Mouse (Mus musculus) megakaryocyte-erythroid progenitor cell, adult 5-6 weeks (primary cell): ENCODE results near the gene Dap3. TPM values are rescaled to one million over a fixed set of nuclear protein-coding genes. Genes with fewer than 3 reads are reported as not detected.
"Not testable (repeated sequence)": the region's sequence is repeated elsewhere in the genome, so short reads cannot be mapped to it uniquely, and the experiment has no call there.

Experiments used
- ATAC-seq: replicated peaks from 2 replicates; pipeline ENCODE4 v1.8.0; 2016; ENCODE audit warnings: mild to moderate bottlenecking, inconsistent platforms; ENCODE audit not compliant: severe bottlenecking, poor library complexity, low FRiP score, low TSS enrichment
- total RNA-seq, 2 experiments: library from RNA; stranded (forward) in 1 of 2; stranded (reverse) in 1 of 2; fragments of 200-1000, 215-1000 nt in 1 of 2; fragments of >200 nt in 1 of 2; fragmentation: Nextera tagmentation in 1 of 2; gene quantifications; 2 replicates each; pipeline ENCODE4 v1.2.3; 2014 to 2017

Gene Dap3
- total RNA-seq, 2 experiments from 2014 or later = 153 to 226 TPM

GRCm38 (mm10) chr3:88914384-88914810, 36.6 kb downstream of the Dap3 start:
- ATAC-seq = no peak

- ATAC-seq = peak; percentile 97
Observed at GRCm38 (mm10) chr3:88913511-88914383, 37.2 kb downstream of the Dap3 start, which contains the start of gene Msto1. Gene Msto1, minus strand, starts transcription at chr3:88913999.

- ATAC-seq = no peak
Observed at GRCm38 (mm10) chr3:88912585-88912984, 38.4 kb downstream of the Dap3 start.

GRCm38 (mm10) chr3:88906393-88907159, 44.4 kb downstream of the Dap3 start:
- no peak for ATAC-seq

GRCm38 (mm10) chr3:88905741-88906140, 45.2 kb downstream of the Dap3 start:
- no peak for ATAC-seq

- no peak for ATAC-seq
Observed at GRCm38 (mm10) chr3:88905209-88905608, 45.8 kb downstream of the Dap3 start.

- no peak for ATAC-seq
Observed at GRCm38 (mm10) chr3:88904803-88905202, 46.2 kb downstream of the Dap3 start.

GRCm38 (mm10) chr3:88893011-88893410, 58.0 kb downstream of the Dap3 start:
- ATAC-seq = not testable (repeated sequence)

GRCm38 (mm10) chr3:88882536-88882935, 68.4 kb downstream of the Dap3 start:
- ATAC-seq = not testable (repeated sequence)

Other genes starting within 250 kb of the Dap3 start
- 16.7 and 20.0 TPM in 2 replicates for gene Rit1, start 234.3 kb downstream of the Dap3 start, total RNA-seq (2014; fragmentation: Nextera tagmentation)
- 9.6 and 22.3 TPM in 2 replicates for gene Rit1, start 234.3 kb downstream of the Dap3 start, total RNA-seq (2017)
- gene Syt11, start 176.0 kb downstream of the Dap3 start, total RNA-seq (2014; fragmentation: Nextera tagmentation) = 0.22 and 1.5 TPM in 2 replicates
- 0.19 and 1.1 TPM in 2 replicates for gene Syt11, start 176.0 kb downstream of the Dap3 start, total RNA-seq (2017)
- gene Gon4l, start 116.0 kb downstream of the Dap3 start, total RNA-seq (2014; fragmentation: Nextera tagmentation) = 42.4 and 51.3 TPM in 2 replicates
- 29.7 and 46.9 TPM in 2 replicates for gene Gon4l, start 116.0 kb downstream of the Dap3 start, total RNA-seq (2017)
- gene Msto1, start 37.2 kb downstream of the Dap3 start, total RNA-seq (2014; fragmentation: Nextera tagmentation) = 23.7 and 36.2 TPM in 2 replicates
- gene Msto1, start 37.2 kb downstream of the Dap3 start, total RNA-seq (2017) = 30.0 and 33.5 TPM in 2 replicates
- 41.9 and 49.7 TPM in 2 replicates for gene Ash1l, start 559 bp downstream of the Dap3 start, total RNA-seq (2014; fragmentation: Nextera tagmentation)
- 22.7 and 25.0 TPM in 2 replicates for gene Ash1l, start 559 bp downstream of the Dap3 start, total RNA-seq (2017)
- 8.0 and 13.7 TPM in 2 replicates for gene Rusc1, start 142.1 kb upstream of the Dap3 start, total RNA-seq (2014; fragmentation: Nextera tagmentation)
- 5.8 and 8.9 TPM in 2 replicates for gene Rusc1, start 142.1 kb upstream of the Dap3 start, total RNA-seq (2017)
- gene Gm43738, start 149.9 kb upstream of the Dap3 start, total RNA-seq (2014; fragmentation: Nextera tagmentation) = not detected in 2 replicates
- gene Gm43738, start 149.9 kb upstream of the Dap3 start, total RNA-seq (2017) = not detected in 2 replicates
- 53.1 and 60.3 TPM in 2 replicates for gene Fdps, start 150.8 kb upstream of the Dap3 start, total RNA-seq (2014; fragmentation: Nextera tagmentation)
- 102 and 125 TPM in 2 replicates for gene Fdps, start 150.8 kb upstream of the Dap3 start, total RNA-seq (2017)
- gene Pklr, start 185.0 kb upstream of the Dap3 start, total RNA-seq (2014; fragmentation: Nextera tagmentation) = 213 and 235 TPM in 2 replicates
- gene Pklr, start 185.0 kb upstream of the Dap3 start, total RNA-seq (2017) = 157 and 170 TPM in 2 replicates
- 1.5 and 1.6 TPM in 2 replicates for gene Hcn3, start 209.0 kb upstream of the Dap3 start, total RNA-seq (2014; fragmentation: Nextera tagmentation)
- 1.4 and 2.5 TPM in 2 replicates for gene Hcn3, start 209.0 kb upstream of the Dap3 start, total RNA-seq (2017)
- gene Clk2, start 213.6 kb upstream of the Dap3 start, total RNA-seq (2014; fragmentation: Nextera tagmentation) = 72.3 and 88.0 TPM in 2 replicates
- gene Clk2, start 213.6 kb upstream of the Dap3 start, total RNA-seq (2017) = 46.6 and 69.3 TPM in 2 replicates
- gene Scamp3, start 226.3 kb upstream of the Dap3 start, total RNA-seq (2014; fragmentation: Nextera tagmentation) = 86.7 and 129 TPM in 2 replicates
- gene Scamp3, start 226.3 kb upstream of the Dap3 start, total RNA-seq (2017) = 32.8 and 34.8 TPM in 2 replicates
- gene Fam189b, start 232.0 kb upstream of the Dap3 start, total RNA-seq (2014; fragmentation: Nextera tagmentation) = 28.1 and 39.1 TPM in 2 replicates
- gene Fam189b, start 232.0 kb upstream of the Dap3 start, total RNA-seq (2017) = 6.9 and 13.7 TPM in 2 replicates